Mouse (Mus musculus) MEL (cell line): ENCODE measurements around the gene Exoc3l2.

Experiments
- CHD2 ChIP-seq: IDR thresholded peaks from 2 replicates; pipeline ENCODE4 v1.6.1; 2011; ENCODE audit warnings: low read length, improper control_type of control experiment
- CTCF ChIP-seq, 3 experiments: IDR thresholded peaks in 2 of 3; conservative IDR thresholded peaks in 1 of 3; 2 replicates each; pipeline ENCODE4 v1.5.1; 2011 to 2012; ENCODE audit warnings: low read length in 3 of 3, low read depth in 2 of 3, mild to moderate bottlenecking in 2 of 3, improper control_type of control experiment in 1 of 3, inconsistent platforms in 1 of 3, mixed read lengths in 1 of 3, moderate library complexity in 1 of 3; ENCODE audit not compliant: control insufficient read depth in 1 of 3, insufficient read depth in 1 of 3, poor library complexity in 1 of 3, severe bottlenecking in 1 of 3
- EP300 ChIP-seq, 2 experiments: IDR thresholded peaks; 2 replicates each; pipeline ENCODE4 v1.6.1; 2011; ENCODE audit warnings: improper control_type of control experiment in 2 of 2, low read length in 2 of 2, low read depth in 1 of 2, mild to moderate bottlenecking in 1 of 2
- GATA1 ChIP-seq: IDR thresholded peaks from 2 replicates; pipeline ENCODE4 v1.6.1; 2011; ENCODE audit warnings: low read depth, low read length, improper control_type of control experiment
- KAT2A ChIP-seq: conservative IDR thresholded peaks from 2 replicates; pipeline ENCODE4 v1.6.1; 2012; ENCODE audit warnings: low read depth, low read length, improper control_type of control experiment, inconsistent platforms
- MEF2A ChIP-seq: IDR thresholded peaks from 2 replicates; pipeline ENCODE4 v1.6.1; 2014; ENCODE audit warnings: low read depth, mild to moderate bottlenecking, inconsistent platforms, low read length, improper control_type of control experiment; ENCODE audit not compliant: poor library complexity, insufficient replicate concordance, severe bottlenecking; ENCODE audit errors: extremely low read depth
- POLR2A ChIP-seq, 2 experiments: IDR thresholded peaks; 2 replicates each; pipeline ENCODE4 v1.6.1; 2011 to 2012; ENCODE audit warnings: low read length in 2 of 2, mild to moderate bottlenecking in 2 of 2, control low read depth in 1 of 2, improper control_type of control experiment in 1 of 2, low read depth in 1 of 2, moderate library complexity in 1 of 2; ENCODE audit not compliant: control insufficient read depth in 1 of 2, insufficient read depth in 1 of 2, poor library complexity in 1 of 2
- POLR2AphosphoS5 ChIP-seq: IDR thresholded peaks from 2 replicates; pipeline ENCODE4 v1.6.1; 2012; ENCODE audit warnings: low read depth, borderline replicate concordance, mild to moderate bottlenecking, inconsistent platforms, low read length, moderate library complexity, mixed read lengths
- UBTF ChIP-seq: IDR thresholded peaks from 2 replicates; pipeline ENCODE4 v1.6.1; 2012; ENCODE audit warnings: low read depth, mild to moderate bottlenecking, inconsistent platforms, low read length, improper control_type of control experiment, moderate library complexity, borderline replicate concordance; ENCODE audit not compliant: insufficient read depth
- ZC3H11A ChIP-seq: IDR thresholded peaks from 2 replicates; pipeline ENCODE4 v1.6.1; 2012; ENCODE audit warnings: low read depth, mild to moderate bottlenecking, inconsistent platforms, low read length, improper control_type of control experiment

GRCm38 (mm10) chr7:19466602-19467145 is 3.5 kb downstream of the Exoc3l2 start:
- TF ChIP-seq CHD2 (no peak), CTCF (IDR thresholded peaks at IDR 0.05 in 2 of 3, conservative IDR thresholded peaks at IDR 0.05 in 1 of 3; ENCODE audit: control insufficient read depth in 1 of 3, insufficient read depth in 1 of 3, low read depth in 2 of 3, low read length in 3 of 3, poor library complexity in 1 of 3, severe bottlenecking in 1 of 3) (no peak), ZC3H11A (no peak), POLR2AphosphoS5 (no peak), UBTF (no peak), MEF2A (no peak), GATA1 (no peak), KAT2A (no peak), EP300 (IDR thresholded peaks at IDR 0.05; ENCODE audit: low read depth in 1 of 2, low read length in 2 of 2) (no peak), POLR2A (IDR thresholded peaks at IDR 0.05; ENCODE audit: control insufficient read depth in 1 of 2, insufficient read depth in 1 of 2, low read depth in 1 of 2, low read length in 2 of 2, poor library complexity in 1 of 2) (no peak)
